Comparison of ENCODE assay signal across 8 mouse cellular contexts in the genomic region with DNA sequence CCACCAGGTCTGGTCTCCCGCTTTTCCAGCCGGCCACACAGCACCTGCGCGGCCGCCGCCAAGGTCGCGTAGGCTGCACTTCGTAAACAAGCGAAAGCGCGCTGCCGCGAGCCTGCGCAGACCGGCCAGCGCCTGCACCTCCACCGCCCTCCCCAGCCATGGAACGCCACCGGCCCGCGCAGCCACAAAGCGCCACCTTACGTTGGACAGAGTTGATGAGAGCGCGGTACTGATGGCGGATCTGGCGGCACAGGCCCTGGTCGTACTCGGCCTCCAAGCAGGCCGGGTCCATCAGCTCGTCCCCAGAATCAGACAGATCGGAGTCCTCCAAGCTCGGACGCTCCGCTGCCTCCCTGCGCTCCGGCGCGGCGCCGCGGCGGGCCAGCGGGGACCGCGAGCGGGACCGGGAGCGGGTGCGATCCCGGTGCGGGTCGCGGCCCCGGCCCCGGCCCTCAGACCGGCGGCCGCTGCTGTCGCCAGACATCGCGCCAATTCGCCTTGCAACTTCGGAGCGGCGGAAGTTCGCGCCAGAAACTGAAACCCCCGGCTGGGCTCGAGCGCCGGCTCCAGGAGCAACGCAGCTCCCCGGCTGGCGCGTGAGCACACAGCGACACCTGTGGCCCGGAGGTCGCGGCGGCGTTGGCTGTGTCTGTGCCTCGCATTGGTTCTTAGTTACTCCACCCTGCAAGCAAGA. TPM values are rescaled to one million over a fixed set of nuclear protein-coding genes. Genes with fewer than 3 reads are reported as not detected.
A peak's percentile ranks its signal among the peaks of the same experiment; 100 is the strongest.
DNase-seq lines count a peak whose midpoint lies in the region; ATAC-seq and TF ChIP-seq lines count a peak whose summit lies in the region.

No protein-coding gene starts in this region.

- ATAC-seq in embryonic facial prominence, embryonic 14.5 days (ENCODE audit: low read depth): peak; percentile 95
- peak; percentile 95 for ATAC-seq in limb, embryonic 13.5 days (ENCODE audit: low FRiP score, low read depth)
- peak; percentile 96 for ATAC-seq in midbrain, embryonic 16.5 days

- no peaks in the 10 kb centered on the region for H3K27me3 ChIP-seq in embryonic facial prominence, embryonic 14.5 days (replicated peaks; ENCODE audit: control insufficient read depth, insufficient read depth, low read length)
- no peaks in the 10 kb centered on the region for H3K27me3 ChIP-seq in heart, adult 2 months (ENCODE audit: control insufficient read depth, insufficient read depth, low read length)
- no peaks in the 10 kb centered on the region for H3K27me3 ChIP-seq in limb, embryonic 13.5 days
- H3K27me3 ChIP-seq in midbrain, embryonic 16.5 days (ENCODE audit: control insufficient read depth, insufficient read depth, low read depth, low read length): no peaks in the 10 kb centered on the region

- H3K9ac ChIP-seq in embryonic facial prominence, embryonic 14.5 days (ENCODE audit: low read depth, low read length): peak overlapping the region; percentile 98
- peak overlapping the region; percentile 92 for H3K9ac ChIP-seq in heart, adult 2 months (ENCODE audit: low read depth, low read length)
- H3K9ac ChIP-seq in limb, embryonic 13.5 days: peak overlapping the region; percentile 90
- peak overlapping the region; percentile 92 for H3K9ac ChIP-seq in midbrain, embryonic 16.5 days (ENCODE audit: low read depth, low read length)

- TF ChIP-seq POLR2A in heart, adult 2 months (IDR thresholded peaks at IDR 0.05; ENCODE audit: insufficient read depth, low read depth, low read length): peak; percentile 67

- peak; percentile 57; the same call in 1 of the 2 replicates for TF ChIP-seq EP300 in heart, adult 2 months (IDR thresholded peaks at IDR 0.05; ENCODE audit: insufficient read depth, low read depth, low read length)

- WGBS in embryonic facial prominence, embryonic 14.5 days: under 1% methylated on average over 43 of the region's 84 CpGs
- 1% methylated on average over 84 of the region's 84 CpGs for WGBS in heart, adult 2 months
- WGBS in limb, embryonic 13.5 days: under 1% methylated on average over 80 of the region's 84 CpGs
- WGBS in midbrain, embryonic 16.5 days: under 1% methylated on average over 79 of the region's 84 CpGs

- H3K4me2 ChIP-seq in embryonic facial prominence, embryonic 14.5 days (ENCODE audit: low read depth, low read length): peak overlapping the region; percentile 87
- H3K4me2 ChIP-seq in limb, embryonic 13.5 days (replicated peaks): peak overlapping the region; percentile 90
- H3K4me2 ChIP-seq in midbrain, embryonic 16.5 days (ENCODE audit: low read length): peak overlapping the region; percentile 73

- peaks cover 11% of the 10 kb centered on the region for H3K4me1 ChIP-seq in embryonic facial prominence, embryonic 14.5 days (ENCODE audit: control insufficient read depth, insufficient read depth, low read length)
- peaks cover 1% of the 10 kb centered on the region; the same call in 1 of the 2 replicates for H3K4me1 ChIP-seq in heart, adult 2 months (ENCODE audit: control insufficient read depth, insufficient read depth, low read length)
- H3K4me1 ChIP-seq in limb, embryonic 13.5 days: peaks cover 13% of the 10 kb centered on the region
- peaks cover 14% of the 10 kb centered on the region for H3K4me1 ChIP-seq in midbrain, embryonic 16.5 days (ENCODE audit: control insufficient read depth, insufficient read depth, low read length)

- peak; percentile 86 for DNase-seq in 3T3-L1 (ENCODE audit: low read depth, low spot score)
- DNase-seq in adrenal gland, postnatal 4 days (ENCODE audit: low spot score in 2 of 2): peak; percentile 84
- peak; percentile 96 for DNase-seq in embryonic facial prominence, embryonic 14.5 days (ENCODE audit: low spot score)
- peak; percentile 93 to 96 for DNase-seq in heart, adult 2 months
- DNase-seq in kidney, adult 8-10 months: peak; percentile 87 to 91
- DNase-seq in spleen, postnatal 10 days (ENCODE audit: low spot score in 2 of 2): peak; percentile 89 to 95

- no peaks in the 10 kb centered on the region; the same call in 1 of the 2 replicates for H3K79me2 ChIP-seq in heart, adult 2 months (replicated peaks; ENCODE audit: control insufficient read depth, insufficient read depth, low read length)

- 0 out of 2 replicates have a peak, but pooled peaks cover 4% of the 10 kb centered on the region for H3K9me3 ChIP-seq in embryonic facial prominence, embryonic 14.5 days (ENCODE audit: control insufficient read depth, low read length)
- no peaks in the 10 kb centered on the region for H3K9me3 ChIP-seq in limb, embryonic 13.5 days
- no peaks in the 10 kb centered on the region for H3K9me3 ChIP-seq in midbrain, embryonic 16.5 days (replicated peaks; ENCODE audit: control insufficient read depth, low read length, poor library complexity, severe bottlenecking)

- TF ChIP-seq CTCF in heart, adult 2 months (IDR thresholded peaks at IDR 0.05): peak; percentile 79

- H3K4me3 ChIP-seq in embryonic facial prominence, embryonic 14.5 days (ENCODE audit: low read depth, low read length): peak overlapping the region; percentile 94
- H3K4me3 ChIP-seq in heart, adult 2 months: peak overlapping the region; percentile 89
- peak overlapping the region; percentile 67 for H3K4me3 ChIP-seq in limb, embryonic 13.5 days
- peak overlapping the region; percentile 94 for H3K4me3 ChIP-seq in midbrain, embryonic 16.5 days (ENCODE audit: low read depth, low read length)

- intact Hi-C loops in heart, adult 2 months (cut with DNase I): loop anchor here (1.0 to 10.0 kb wide), 5 partner anchors 14 to 318 kb away; a partner anchor contains a TSS

- H3K36me3 ChIP-seq in embryonic facial prominence, embryonic 14.5 days (ENCODE audit: control insufficient read depth, insufficient read depth, low read length): peaks cover 32% of the 10 kb centered on the region
- H3K36me3 ChIP-seq in heart, adult 2 months (ENCODE audit: control insufficient read depth, insufficient read depth, low read length): peaks cover 10% of the 10 kb centered on the region
- peaks cover 31% of the 10 kb centered on the region for H3K36me3 ChIP-seq in limb, embryonic 13.5 days
- peaks cover 10% of the 10 kb centered on the region; the same call in 1 of the 2 replicates for H3K36me3 ChIP-seq in midbrain, embryonic 16.5 days (ENCODE audit: control insufficient read depth, insufficient read depth, low read length)

- peak overlapping the region; percentile 99 for H3K27ac ChIP-seq in embryonic facial prominence, embryonic 14.5 days (replicated peaks; ENCODE audit: low read depth, low read length)
- H3K27ac ChIP-seq in heart, adult 2 months: peak overlapping the region; percentile 89
- peak overlapping the region; percentile 97 for H3K27ac ChIP-seq in limb, embryonic 13.5 days
- H3K27ac ChIP-seq in midbrain, embryonic 16.5 days (ENCODE audit: low read length): peak overlapping the region; percentile 95

RNA-seq across cellular contexts. Expression of a gene that starts 26.0 kb away (rescaled TPM):
- 100 to 1,000 TPM in 1 of 2 experiments, 10 to 100 TPM in 1; 96.3 to 100 TPM for total RNA-seq in adrenal gland, postnatal 4 days (2021)
- polyA plus RNA-seq in embryonic facial prominence, embryonic 14.5 days (2014; fragmentation: Nextera tagmentation; extraction: Ambion mirVana): 142 and 159 TPM in 2 replicates
- 10 to 100 TPM; 38.6 to 46.0 TPM for total RNA-seq in heart, adult 2 months (2021)
- polyA plus RNA-seq in heart, adult 2 months (2012; rRNA removed): 20.0 and 32.3 TPM in 2 replicates
- 163 and 167 TPM in 2 replicates for polyA plus RNA-seq in limb, embryonic 13.5 days (2015; fragmentation: Nextera tagmentation; extraction: Ambion mirVana)
- 70.3 and 73.2 TPM in 2 replicates for polyA plus RNA-seq in midbrain, embryonic 16.5 days (2015; fragmentation: Nextera tagmentation; extraction: Ambion mirVana)

RNA-seq across cellular contexts. Expression of a gene that starts 26.8 kb away (rescaled TPM):
- 10 to 100 TPM; 42.7 to 44.9 TPM for total RNA-seq in adrenal gland, postnatal 4 days (2021)
- polyA plus RNA-seq in embryonic facial prominence, embryonic 14.5 days (2014; fragmentation: Nextera tagmentation; extraction: Ambion mirVana): 57.9 and 60.4 TPM in 2 replicates
- total RNA-seq in heart, adult 2 months (2021): 10 to 100 TPM; 34.1 to 34.9 TPM
- polyA plus RNA-seq in heart, adult 2 months (2012; rRNA removed): 8.9 and 18.1 TPM in 2 replicates
- 56.4 and 59.1 TPM in 2 replicates for polyA plus RNA-seq in limb, embryonic 13.5 days (2015; fragmentation: Nextera tagmentation; extraction: Ambion mirVana)
- 117 and 120 TPM in 2 replicates for polyA plus RNA-seq in midbrain, embryonic 16.5 days (2015; fragmentation: Nextera tagmentation; extraction: Ambion mirVana)

RNA-seq across cellular contexts. Expression of a gene that starts 30.3 kb away (rescaled TPM):
- total RNA-seq in adrenal gland, postnatal 4 days (2021): 10 to 100 TPM; 50.8 to 55.8 TPM
- polyA plus RNA-seq in embryonic facial prominence, embryonic 14.5 days (2014; fragmentation: Nextera tagmentation; extraction: Ambion mirVana): 42.2 and 44.4 TPM in 2 replicates
- total RNA-seq in heart, adult 2 months (2021): 100 to 1,000 TPM; 339 to 480 TPM
- polyA plus RNA-seq in heart, adult 2 months (2012; rRNA removed): 117 and 163 TPM in 2 replicates
- polyA plus RNA-seq in limb, embryonic 13.5 days (2015; fragmentation: Nextera tagmentation; extraction: Ambion mirVana): 35.1 and 39.3 TPM in 2 replicates
- 61.1 and 66.3 TPM in 2 replicates for polyA plus RNA-seq in midbrain, embryonic 16.5 days (2015; fragmentation: Nextera tagmentation; extraction: Ambion mirVana)

Comparison
In these comparisons a context has a peak if more than half of its experiments do, and no peak if none do; other contexts are left out.
1. Peak in every context shown above with its lines: DNase-seq, ATAC-seq, H3K4me3 ChIP-seq and H3K27ac ChIP-seq.